Mouse (Mus musculus) brain, embryonic 18.5 days (tissue): ENCODE data around the gene Zfp276.
"Not testable (repeated sequence)": the region's sequence is repeated elsewhere in the genome, so short reads cannot be mapped to it uniquely, and the experiment has no call there.

Experiments
- DNase-seq: peaks from one replicate; pipeline ENCODE4 v3.0.0-alpha.2; 2012; ENCODE audit warnings: low read depth, low spot score

Gene Zfp276

GRCm38 (mm10) chr8:123244382-123244781 is 9.6 kb upstream of the Zfp276 start:
- DNase-seq, result no peak

- DNase-seq, result no peak
Observed at GRCm38 (mm10) chr8:123245543-123245942, 8.5 kb upstream of the Zfp276 start.

- no peak for DNase-seq
Observed at GRCm38 (mm10) chr8:123247748-123248147, 6.2 kb upstream of the Zfp276 start.

GRCm38 (mm10) chr8:123248596-123248995 is 5.4 kb upstream of the Zfp276 start:
- DNase-seq, result no peak

GRCm38 (mm10) chr8:123250940-123251339 is 3.1 kb upstream of the Zfp276 start:
- no peak for DNase-seq

GRCm38 (mm10) chr8:123252925-123253324 is 1.1 kb upstream of the Zfp276 start:
- no peak for DNase-seq

GRCm38 (mm10) chr8:123253451-123254098 is 420 bp upstream of the Zfp276 start:
- no peak for DNase-seq

- no peak for DNase-seq
Observed at GRCm38 (mm10) chr8:123255170-123255569, 1.2 kb downstream of the Zfp276 start.

GRCm38 (mm10) chr8:123257114-123257513 is 3.1 kb downstream of the Zfp276 start:
- no peak for DNase-seq

- not testable (repeated sequence) for DNase-seq
Observed at GRCm38 (mm10) chr8:123257593-123257992, 3.6 kb downstream of the Zfp276 start.

GRCm38 (mm10) chr8:123267926-123268656 is 14.1 kb downstream of the Zfp276 start:
- DNase-seq, result no peak

GRCm38 (mm10) chr8:123271147-123271546 is 17.2 kb downstream of the Zfp276 start:
- no peak for DNase-seq

GRCm38 (mm10) chr8:123271901-123272300 is 17.9 kb downstream of the Zfp276 start:
- DNase-seq, result no peak

GRCm38 (mm10) chr8:123274447-123274846 is 20.5 kb downstream of the Zfp276 start:
- no peak for DNase-seq

- no peak for DNase-seq
Observed at GRCm38 (mm10) chr8:123275096-123275495, 21.1 kb downstream of the Zfp276 start.

- no peak for DNase-seq
Observed at GRCm38 (mm10) chr8:123278445-123278844, 24.4 kb downstream of the Zfp276 start.

GRCm38 (mm10) chr8:123279828-123280227 is 25.8 kb downstream of the Zfp276 start:
- DNase-seq, result no peak

- no peak for DNase-seq
Observed at GRCm38 (mm10) chr8:123280302-123281094, 26.5 kb downstream of the Zfp276 start.

- DNase-seq, result not testable (repeated sequence)
Observed at GRCm38 (mm10) chr8:123282994-123283393, 29.0 kb downstream of the Zfp276 start.

- no peak for DNase-seq
Observed at GRCm38 (mm10) chr8:123283991-123284390, 30.0 kb downstream of the Zfp276 start.

- no peak for DNase-seq
Observed at GRCm38 (mm10) chr8:123284493-123284892, 30.5 kb downstream of the Zfp276 start.

- DNase-seq, result no peak
Observed at GRCm38 (mm10) chr8:123287362-123287761, 33.4 kb downstream of the Zfp276 start.
